Mouse (Mus musculus) erythroblast, embryonic 14.5 days (primary cell): Measurements from ENCODE around the gene Vps72.

Experiments
- GATA1 ChIP-seq: IDR thresholded peaks from 2 replicates; pipeline ENCODE4 v1.6.1; 2012; ENCODE audit warnings: low read length, inconsistent platforms, mixed read lengths
- TAL1 ChIP-seq: IDR thresholded peaks from 3 replicates; pipeline ENCODE4 v1.6.1; 2012; ENCODE audit warnings: low read length, inconsistent platforms, mixed read lengths

- TF ChIP-seq TAL1 (no peak), GATA1 (no peak)
These were observed 22.9 kb downstream of the Vps72 start, which contains the start of the genes Scnm1 and Lysmd1 for GRCm38 (mm10) chr3:95133680-95134101.
